Mouse (Mus musculus): ENCODE results near the gene Fbxo9.

GRCm38 (mm10) chr9:78126007-78126406 lies 17.1 kb upstream of the Fbxo9 start:
- TF ChIP-seq CTCF (IDR thresholded peaks at IDR 0.05; ENCODE audit: extremely low read depth, insufficient read depth, low read length): no peak
- TF ChIP-seq POLR2A (IDR thresholded peaks at IDR 0.05; ENCODE audit: extremely low read depth, insufficient read depth, low read length): no peak
